Mouse (Mus musculus): ENCODE results near the gene Zbtb2.

Zbtb2 gene

DNA sequence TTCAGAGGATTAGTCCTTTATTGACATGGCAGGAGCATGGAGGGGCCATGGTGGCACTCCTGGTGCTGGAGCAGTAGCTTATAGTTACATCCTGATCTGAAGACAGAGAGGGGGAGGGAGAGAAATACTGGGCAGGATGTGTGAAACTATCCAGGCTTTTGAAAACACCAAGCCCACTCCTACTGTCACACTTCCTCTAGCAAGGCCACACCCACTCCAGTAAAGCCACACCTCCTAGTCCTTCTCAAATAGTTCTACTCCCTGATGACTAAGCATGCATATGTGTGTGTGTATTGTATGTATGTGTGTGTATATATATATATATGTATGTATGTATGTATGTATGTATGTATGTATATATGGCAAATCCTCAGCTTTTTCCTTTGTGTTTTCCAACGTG lies 60.2 kb downstream of the Zbtb2 start:
- DNase-seq: no peak

DNA sequence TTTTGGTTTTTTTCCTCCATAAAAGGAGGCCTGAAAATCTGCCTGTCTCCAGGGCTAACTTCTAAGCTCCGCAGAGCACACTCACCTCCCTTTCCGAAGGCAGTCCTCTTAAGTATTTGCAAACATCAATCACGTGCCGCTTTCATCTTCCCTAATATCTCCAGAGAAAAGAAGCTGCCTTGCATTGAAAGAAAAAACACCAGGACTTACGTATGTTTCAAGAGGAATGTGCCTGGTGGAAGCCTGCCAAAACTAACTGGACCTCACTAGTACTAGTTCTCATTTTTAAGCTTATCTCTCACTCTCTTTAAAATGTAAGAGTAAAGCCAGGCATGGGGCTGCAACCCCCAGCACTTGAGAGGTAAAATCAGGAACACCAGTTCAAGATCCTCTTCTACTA lies 62.3 kb downstream of the Zbtb2 start:
- no peak for DNase-seq

DNA sequence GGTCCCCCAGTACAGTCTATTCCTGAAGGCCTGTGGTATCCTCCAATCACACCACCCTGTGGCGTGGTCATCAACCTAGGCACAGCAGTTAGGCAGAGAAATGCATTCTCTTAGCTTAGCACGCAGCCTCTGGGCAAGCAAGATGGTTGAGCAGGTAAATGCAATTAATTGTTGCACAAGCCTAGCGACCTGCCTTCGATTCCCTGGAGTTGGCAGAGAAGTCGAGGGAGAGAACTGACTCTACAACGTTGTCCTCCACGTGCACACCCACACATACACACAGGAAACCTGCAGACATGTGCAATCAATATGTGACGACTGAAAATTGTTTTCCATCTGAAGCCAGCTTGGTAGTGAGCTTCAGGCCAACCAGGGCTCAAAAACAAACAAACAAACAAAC lies 64.0 kb downstream of the Zbtb2 start:
- no peak for DNase-seq

All from cerebellum, adult 11-12 months (tissue).